28 mouse cellular contexts compared by ENCODE assay signal in the genomic region with DNA sequence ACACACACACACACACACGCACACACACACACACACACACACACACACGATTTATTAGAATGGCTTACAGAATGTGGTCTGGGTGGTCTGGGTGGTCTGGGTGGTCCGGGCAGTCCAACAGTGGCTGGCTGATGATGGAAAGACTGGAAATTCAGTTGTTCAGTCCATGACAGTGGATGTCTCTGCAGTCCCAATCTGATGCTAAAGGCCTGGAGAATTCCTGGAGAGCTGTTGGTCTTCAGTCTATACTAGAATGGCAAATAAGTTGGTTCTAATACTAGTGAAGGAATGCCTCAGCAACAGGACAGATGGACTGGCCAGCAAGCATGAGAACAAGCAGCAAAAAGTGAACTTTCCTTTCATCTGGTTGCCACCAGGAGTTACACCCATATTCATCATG.
"Had no signal": no experiment of that assay in that cellular context is flagged by ENCODE, and none has a peak within 500 bp of the region (broad histone marks: within the 10 kb centered on the region; RNA-seq: fewer than 3 reads in every experiment).

No protein-coding gene starts in this region.

- H3K9me3 ChIP-seq: embryonic facial prominence, embryonic 10.5 days; embryonic facial prominence, embryonic 12.5 days; embryonic facial prominence, embryonic 13.5 days; embryonic facial prominence, embryonic 15.5 days; forebrain, embryonic 10.5 days; forebrain, embryonic 12.5 days; forebrain, embryonic 13.5 days; forebrain, embryonic 15.5 days had no signal

- H3K4me3 ChIP-seq: embryonic facial prominence, embryonic 10.5 days; embryonic facial prominence, embryonic 12.5 days; embryonic facial prominence, embryonic 13.5 days; embryonic facial prominence, embryonic 15.5 days; erythroblast, embryonic 14.5 days; forebrain, embryonic 10.5 days; forebrain, embryonic 12.5 days; forebrain, embryonic 13.5 days; forebrain, embryonic 15.5 days; gastrocnemius, adult 2 months; heart, adult 2 months had no signal

- H3K36me3 ChIP-seq: embryonic facial prominence, embryonic 10.5 days; embryonic facial prominence, embryonic 12.5 days; embryonic facial prominence, embryonic 13.5 days; embryonic facial prominence, embryonic 15.5 days; forebrain, embryonic 10.5 days; forebrain, embryonic 12.5 days; forebrain, embryonic 15.5 days had no signal

- H3K9ac ChIP-seq: embryonic facial prominence, embryonic 12.5 days; embryonic facial prominence, embryonic 13.5 days; embryonic facial prominence, embryonic 15.5 days; forebrain, embryonic 12.5 days; forebrain, embryonic 13.5 days; forebrain, embryonic 15.5 days; forebrain, postnatal 0 days had no signal

- DNase-seq: cerebellum, adult 2 months; cerebellum, adult 8-10 months; cerebellum, adult 9-10 months; cerebellum, adult 9-11 months; cerebellum, postnatal 10 days; cerebellum, postnatal 14 days; cerebellum, postnatal 25 days; cerebellum, postnatal 36 days; embryo, embryonic 11 days; forebrain, postnatal 0 days; gastrocnemius, adult 2 months; gastrocnemius, postnatal 10 days; gastrocnemius, postnatal 14 days; gastrocnemius, postnatal 25 days; gastrocnemius, postnatal 36 days; heart, adult 18-20 months; heart, adult 2 months had no signal

- H3K27me3 ChIP-seq: embryonic facial prominence, embryonic 12.5 days; embryonic facial prominence, embryonic 15.5 days; forebrain, embryonic 15.5 days had no signal

- ATAC-seq: forebrain, embryonic 13.5 days; forebrain, embryonic 14.5 days; forebrain, embryonic 15.5 days; forebrain, embryonic 16.5 days; forebrain, postnatal 0 days had no signal

- H3K27ac ChIP-seq: embryonic facial prominence, embryonic 10.5 days; embryonic facial prominence, embryonic 12.5 days; embryonic facial prominence, embryonic 13.5 days; embryonic facial prominence, embryonic 15.5 days; forebrain, embryonic 10.5 days; forebrain, embryonic 12.5 days; forebrain, embryonic 13.5 days; forebrain, embryonic 15.5 days; gastrocnemius, adult 2 months; heart, adult 2 months had no signal

- H3K4me2 ChIP-seq: embryonic facial prominence, embryonic 12.5 days; embryonic facial prominence, embryonic 13.5 days; embryonic facial prominence, embryonic 15.5 days; forebrain, embryonic 12.5 days; forebrain, embryonic 13.5 days; forebrain, embryonic 15.5 days had no signal
